Mouse (Mus musculus) lung, embryonic 15.5 days (tissue): ENCODE data around the gene Osbpl5. TPM values are rescaled to one million over a fixed set of nuclear protein-coding genes. Genes with fewer than 3 reads are reported as not detected.

ENCODE experiments used
- ATAC-seq: fragments of 200-750 bp; cut with Nextera tagmentation; 2 replicates; pipeline ENCODE4 v1.8.0; 2017; ENCODE audit warnings: moderate number of reproducible peaks, borderline replicate concordance; ENCODE audit not compliant: low FRiP score, low TSS enrichment; ENCODE audit errors: extremely low read depth
- H3K27ac ChIP-seq: fragments of 300-500 bp; sonication (generic); 2 replicates; pipeline ENCODE4 v1.5.1; 2015; ENCODE audit warnings: moderate library complexity, mild to moderate bottlenecking, inconsistent platforms
- H3K27me3 ChIP-seq: fragments of 300-500 bp; sonication (generic); 2 replicates; pipeline ENCODE4 v1.6.1; 2015; ENCODE audit warnings: inconsistent platforms
- H3K36me3 ChIP-seq: fragments of 300-500 bp; sonication (generic); 2 replicates; pipeline ENCODE4 v1.6.1; 2015; ENCODE audit warnings: inconsistent platforms
- H3K4me1 ChIP-seq: fragments of 300-500 bp; sonication (generic); 2 replicates; pipeline ENCODE4 v1.6.1; 2015; ENCODE audit warnings: inconsistent platforms
- H3K4me2 ChIP-seq: fragments of 300-500 bp; sonication (generic); 2 replicates; pipeline ENCODE4 v1.6.1; 2015; ENCODE audit warnings: inconsistent platforms, mild to moderate bottlenecking, moderate library complexity
- H3K4me3 ChIP-seq: fragments of 300-500 bp; sonication (generic); 2 replicates; pipeline ENCODE4 v1.5.1; 2015; ENCODE audit warnings: mild to moderate bottlenecking, inconsistent platforms
- H3K9ac ChIP-seq: fragments of 300-500 bp; sonication (generic); 2 replicates; pipeline ENCODE4 v1.6.1; 2015; ENCODE audit warnings: inconsistent platforms
- H3K9me3 ChIP-seq: fragments of 300-500 bp; sonication (generic); 2 replicates; pipeline ENCODE4 v1.6.1; 2016; ENCODE audit warnings: inconsistent platforms
- WGBS: fragments of 180-500 bp; shearing (Covaris S2); methylation state at CpG from one replicate; pipeline ENCODE4 v1.1.7; 2015; 5-methylcytosine and 5-hydroxymethylcytosine counted together
- polyA plus RNA-seq: library from polyadenylated mRNA; unstranded; fragments of >200 nt; fragmentation: Nextera tagmentation; extraction: Ambion mirVana; gene quantifications from 2 replicates; pipeline ENCODE4 v1.2.1, GENCODE M21; 2015

Gene Osbpl5
- polyA plus RNA-seq, 1 experiment from 2014 or later = 43.3 TPM

- Histone ChIP-seq H3K4me2 (no peak overlapping the region), H3K4me1 (no peaks in the 10 kb centered on the region), H3K27ac (no peak overlapping the region), H3K9me3 (no peaks in the 10 kb centered on the region), H3K36me3 (no peaks in the 10 kb centered on the region), H3K9ac (no peak overlapping the region), H3K27me3 (no peaks in the 10 kb centered on the region), H3K4me3 (no peak overlapping the region)
- 16% methylated on average over 3 of the region's 3 CpGs for WGBS
- ATAC-seq = no peak
Measured at GRCm38 (mm10) chr7:143776137-143776536, 19.4 kb upstream of the Osbpl5 start.

- H3K4me3 ChIP-seq = no peak overlapping the region
- peaks cover 22% of the 10 kb centered on the region for H3K27me3 ChIP-seq
- peak overlapping the region; percentile 54 for H3K27ac ChIP-seq
- 12% methylated on average over 1 of the region's 1 CpGs for WGBS
- H3K9ac ChIP-seq = no peak overlapping the region
- H3K4me1 ChIP-seq = peaks cover 13% of the 10 kb centered on the region
- ATAC-seq = peak; percentile 85; the same call in 1 of the 2 replicates
- H3K9me3 ChIP-seq = no peaks in the 10 kb centered on the region
- no peaks in the 10 kb centered on the region for H3K36me3 ChIP-seq
- H3K4me2 ChIP-seq = no peak overlapping the region
Measured at GRCm38 (mm10) chr7:143769461-143769860, 12.7 kb upstream of the Osbpl5 start.

- peaks cover 13% of the 10 kb centered on the region for H3K4me1 ChIP-seq
- H3K27me3 ChIP-seq = peaks cover 25% of the 10 kb centered on the region
- H3K4me2 ChIP-seq = no peak overlapping the region
- H3K27ac ChIP-seq = no peak overlapping the region
- ATAC-seq = no peak
- WGBS = 51% methylated on average over 6 of the region's 6 CpGs
- no peak overlapping the region for H3K4me3 ChIP-seq
- no peak overlapping the region for H3K9ac ChIP-seq
- no peaks in the 10 kb centered on the region for H3K9me3 ChIP-seq
- H3K36me3 ChIP-seq = no peaks in the 10 kb centered on the region
Measured at GRCm38 (mm10) chr7:143768267-143768666, 11.5 kb upstream of the Osbpl5 start.

- no peak within 1 kb of the TSS for H3K27ac ChIP-seq
- ATAC-seq = no peak
- 42% methylated on average over 6 of the region's 6 CpGs for WGBS
- H3K4me2 ChIP-seq = no peak within 1 kb of the TSS
- no peak within 1 kb of the TSS for H3K9ac ChIP-seq
- H3K9me3 ChIP-seq = no peaks in the 10 kb centered on the region
- H3K4me1 ChIP-seq = peaks cover 13% of the 10 kb centered on the region
- H3K36me3 ChIP-seq = no peaks in the 10 kb centered on the region
- H3K4me3 ChIP-seq = no peak within 1 kb of the TSS
- peaks cover 25% of the 10 kb centered on the region for H3K27me3 ChIP-seq
Measured at GRCm38 (mm10) chr7:143766893-143767292, 10.1 kb upstream of the Osbpl5 start, which contains the start of gene Mrgprg. Gene Mrgprg, minus strand, starts transcription at chr7:143766993.

GRCm38 (mm10) chr7:143764876-143765530 is 8.2 kb upstream of the Osbpl5 start:
- 62% methylated on average over 19 of the region's 19 CpGs for WGBS
- Histone ChIP-seq H3K27ac (no peak overlapping the region), H3K4me1 (peaks cover 10% of the 10 kb centered on the region), H3K9ac (no peak overlapping the region), H3K4me2 (no peak overlapping the region), H3K9me3 (no peaks in the 10 kb centered on the region), H3K4me3 (no peak overlapping the region), H3K27me3 (peaks cover 25% of the 10 kb centered on the region), H3K36me3 (no peaks in the 10 kb centered on the region)
- ATAC-seq = no peak

GRCm38 (mm10) chr7:143763794-143764193 is 7.0 kb upstream of the Osbpl5 start:
- 0 out of 2 replicates have a peak, but pooled peaks have one; percentile 32 for ATAC-seq
- Histone ChIP-seq H3K4me3 (no peak overlapping the region), H3K9me3 (no peaks in the 10 kb centered on the region), H3K9ac (no peak overlapping the region), H3K4me2 (no peak overlapping the region), H3K36me3 (no peaks in the 10 kb centered on the region), H3K27ac (no peak overlapping the region), H3K27me3 (peaks cover 25% of the 10 kb centered on the region), H3K4me1 (no peaks in the 10 kb centered on the region)
- WGBS = 9% methylated on average over 3 of the region's 3 CpGs

- Histone ChIP-seq H3K4me2 (no peak overlapping the region), H3K9ac (no peak overlapping the region), H3K27ac (no peak overlapping the region), H3K9me3 (no peaks in the 10 kb centered on the region), H3K4me3 (no peak overlapping the region), H3K27me3 (peaks cover 13% of the 10 kb centered on the region), H3K4me1 (peaks cover 14% of the 10 kb centered on the region), H3K36me3 (no peaks in the 10 kb centered on the region)
- no peak for ATAC-seq
- 57% methylated on average over 3 of the region's 3 CpGs for WGBS
Measured at GRCm38 (mm10) chr7:143758956-143759355, 2.2 kb upstream of the Osbpl5 start.

- Histone ChIP-seq H3K27ac (no peak overlapping the region), H3K9ac (no peak overlapping the region), H3K27me3 (peaks cover 13% of the 10 kb centered on the region), H3K4me2 (0 out of 2 replicates have a peak overlapping the region, but pooled peaks have one; percentile 91), H3K36me3 (no peaks in the 10 kb centered on the region), H3K4me3 (no peak overlapping the region), H3K9me3 (no peaks in the 10 kb centered on the region), H3K4me1 (peaks cover 14% of the 10 kb centered on the region)
- ATAC-seq = no peak
- WGBS = 49% methylated on average over 3 of the region's 3 CpGs
Measured at GRCm38 (mm10) chr7:143757696-143758095, 911 bp upstream of the Osbpl5 start.

- peak; percentile 85 for ATAC-seq
- Histone ChIP-seq H3K4me3 (peak overlapping the region; percentile 42), H3K27ac (no peak overlapping the region), H3K27me3 (peaks cover 13% of the 10 kb centered on the region), H3K9ac (peak overlapping the region; percentile 24; the same call in 1 of the 2 replicates), H3K4me1 (peaks cover 14% of the 10 kb centered on the region), H3K4me2 (peak overlapping the region; percentile 91), H3K9me3 (no peaks in the 10 kb centered on the region), H3K36me3 (no peaks in the 10 kb centered on the region)
- WGBS = 3% methylated on average over 15 of the region's 15 CpGs
Measured at GRCm38 (mm10) chr7:143757027-143757390, 224 bp upstream of the Osbpl5 start.

- H3K4me3 ChIP-seq = no peak overlapping the region
- WGBS = 72% methylated on average over 9 of the region's 9 CpGs
- H3K36me3 ChIP-seq = no peaks in the 10 kb centered on the region
- no peak for ATAC-seq
- no peak overlapping the region for H3K9ac ChIP-seq
- peaks cover 14% of the 10 kb centered on the region for H3K4me1 ChIP-seq
- no peak overlapping the region for H3K4me2 ChIP-seq
- no peak overlapping the region for H3K27ac ChIP-seq
- no peaks in the 10 kb centered on the region for H3K9me3 ChIP-seq
- H3K27me3 ChIP-seq = peaks cover 13% of the 10 kb centered on the region
Measured at GRCm38 (mm10) chr7:143755357-143756124, 1.2 kb downstream of the Osbpl5 start.

- Histone ChIP-seq H3K4me3 (no peak overlapping the region), H3K4me2 (no peak overlapping the region), H3K27me3 (peaks cover 13% of the 10 kb centered on the region), H3K27ac (no peak overlapping the region), H3K4me1 (peaks cover 14% of the 10 kb centered on the region), H3K36me3 (no peaks in the 10 kb centered on the region), H3K9me3 (no peaks in the 10 kb centered on the region), H3K9ac (no peak overlapping the region)
- 42% methylated on average over 5 of the region's 5 CpGs for WGBS
- no peak for ATAC-seq
Measured at GRCm38 (mm10) chr7:143753990-143754715, 2.6 kb downstream of the Osbpl5 start.

GRCm38 (mm10) chr7:143752606-143753005 is 4.2 kb downstream of the Osbpl5 start:
- H3K36me3 ChIP-seq = no peaks in the 10 kb centered on the region
- WGBS = 70% methylated on average over 3 of the region's 3 CpGs
- ATAC-seq = no peak
- peaks cover 20% of the 10 kb centered on the region for H3K4me1 ChIP-seq
- H3K27ac ChIP-seq = no peak overlapping the region
- H3K4me3 ChIP-seq = no peak overlapping the region
- H3K4me2 ChIP-seq = no peak overlapping the region
- peaks cover 13% of the 10 kb centered on the region for H3K27me3 ChIP-seq
- H3K9me3 ChIP-seq = no peaks in the 10 kb centered on the region
- H3K9ac ChIP-seq = no peak overlapping the region
